Mouse (Mus musculus) liver, embryonic 14.5 days (tissue): ENCODE results near the gene Cacna1c. TPM values are rescaled to one million over a fixed set of nuclear protein-coding genes. Genes with fewer than 3 reads are reported as not detected.

ENCODE experiments used
- ATAC-seq: fragments of 200-750 bp; cut with Nextera tagmentation; 2 replicates; pipeline ENCODE4 v1.8.0; 2017; ENCODE audit warnings: moderate number of reproducible peaks, mild to moderate bottlenecking, moderate library complexity; ENCODE audit not compliant: insufficient read depth
- DNase-seq, 3 experiments: peaks; one replicate each; pipeline ENCODE4 v3.0.0-alpha.2; 2012 to 2013; ENCODE audit warnings: low read depth in 3 of 3, low spot score in 3 of 3
- H3K27ac ChIP-seq: fragments of 300-500 bp; sonication (generic); 2 replicates; pipeline ENCODE4 v1.5.1; 2014; ENCODE audit warnings: moderate library complexity, mild to moderate bottlenecking, control low read depth, inconsistent platforms
- H3K27me3 ChIP-seq: fragments of 300-500 bp; sonication (generic); 2 replicates; pipeline ENCODE4 v1.6.1; 2014; ENCODE audit warnings: mild to moderate bottlenecking, low read length, moderate library complexity; ENCODE audit not compliant: control insufficient read depth, insufficient read depth
- H3K36me3 ChIP-seq: fragments of 300-500 bp; sonication (generic); replicated peaks from 2 replicates; pipeline ENCODE4 v1.6.1; 2014; ENCODE audit warnings: low read depth; ENCODE audit not compliant: control insufficient read depth, insufficient read depth
- H3K4me1 ChIP-seq, 2 experiments: fragments of 200-500 bp in 1 of 2; fragments of 300-500 bp in 1 of 2; sonication (generic) in 1 of 2; replicated peaks; 2 replicates each; pipeline ENCODE4 v1.6.1; 2012 to 2014; ENCODE audit warnings: antibody characterized with exemption in 1 of 2, inconsistent platforms in 1 of 2, low read length in 1 of 2; ENCODE audit not compliant: control insufficient read depth in 2 of 2, insufficient read depth in 2 of 2
- H3K4me2 ChIP-seq: fragments of 300-500 bp; sonication (generic); 2 replicates; pipeline ENCODE4 v1.6.1; 2014; ENCODE audit warnings: low read depth, mild to moderate bottlenecking, control low read depth, moderate library complexity
- H3K4me3 ChIP-seq, 2 experiments: fragments of 200-500 bp in 1 of 2; fragments of 300-500 bp in 1 of 2; sonication (generic) in 1 of 2; 2 replicates each; pipeline ENCODE4 v1.5.1; 2012 to 2014; ENCODE audit warnings: low read depth in 2 of 2, low read length in 2 of 2, mild to moderate bottlenecking in 2 of 2, control low read depth in 1 of 2, inconsistent platforms in 1 of 2, moderate library complexity in 1 of 2; ENCODE audit not compliant: insufficient read depth in 1 of 2
- H3K9ac ChIP-seq: fragments of 300-500 bp; sonication (generic); replicated peaks from 2 replicates; pipeline ENCODE4 v1.6.1; 2014; ENCODE audit warnings: mild to moderate bottlenecking, control low read depth, moderate library complexity
- H3K9me3 ChIP-seq: fragments of 300-500 bp; sonication (generic); 2 replicates; pipeline ENCODE4 v1.6.1; 2016; ENCODE audit warnings: low read length, mixed read lengths; ENCODE audit not compliant: control insufficient read depth
- CTCF ChIP-seq: IDR thresholded peaks from 2 replicates; pipeline ENCODE4 v1.5.1; 2016; ENCODE audit warnings: antibody characterized with exemption, low read depth, control low read depth
- EP300 ChIP-seq: IDR thresholded peaks from 2 replicates; pipeline ENCODE4 v1.6.1; 2016; ENCODE audit warnings: antibody characterized with exemption, low read depth
- WGBS: fragments of 180-500 bp; shearing (Covaris S2); extraction: QIAGEN DNeasy Blood & Tissue Kit; methylation state at CpG from one replicate; pipeline ENCODE4 v1.1.7; 2014; ENCODE audit not compliant: insufficient replicate concordance; 5-methylcytosine and 5-hydroxymethylcytosine counted together
- polyA plus RNA-seq, 2 experiments: library from polyadenylated mRNA; depleted of rRNA in 1 of 2; stranded (reverse) in 1 of 2; unstranded in 1 of 2; fragments of >200 nt; fragmentation: Nextera tagmentation in 1 of 2; extraction: Ambion mirVana in 1 of 2; gene quantifications; 2 replicates each; pipeline versions ENCODE4 v1.2.1 to v1.2.3; 2012 to 2014

Cacna1c gene
- polyA plus RNA-seq, 2 experiments: 0.20 to 0.32 TPM

- ATAC-seq (no peak), DNase-seq (no peak)
- H3K9me3 ChIP-seq: no peaks in the 10 kb centered on the region
- TF ChIP-seq CTCF (no peak), EP300 (no peak)
- H3K36me3 ChIP-seq: no peaks in the 10 kb centered on the region
- no peak overlapping the region for H3K9ac ChIP-seq
- no peak overlapping the region for H3K4me2 ChIP-seq
- peaks cover 16% of the 10 kb centered on the region in 2 experiments for H3K4me1 ChIP-seq
- WGBS: 70% methylated on average over 9 of the region's 9 CpGs
- H3K27ac ChIP-seq: no peak overlapping the region
- no peaks in the 10 kb centered on the region for H3K27me3 ChIP-seq
- no peak overlapping the region for H3K4me3 ChIP-seq
Measured at GRCm38 (mm10) chr6:118994272-118995061, 201.8 kb downstream of the Cacna1c start.

GRCm38 (mm10) chr6:118992391-118992790 is 203.8 kb downstream of the Cacna1c start:
- H3K4me1 ChIP-seq: peaks cover 7 to 11% of the 10 kb centered on the region in 2 experiments
- TF ChIP-seq EP300: no peak
- TF ChIP-seq CTCF: no peak
- ATAC-seq (no peak), DNase-seq (no peak)
- H3K36me3 ChIP-seq: no peaks in the 10 kb centered on the region
- H3K9me3 ChIP-seq: no peaks in the 10 kb centered on the region
- H3K4me3 ChIP-seq: no peak overlapping the region
- H3K27ac ChIP-seq: no peak overlapping the region
- no peaks in the 10 kb centered on the region for H3K27me3 ChIP-seq
- H3K4me2 ChIP-seq: no peak overlapping the region
- no peak overlapping the region for H3K9ac ChIP-seq
- WGBS: 66% methylated on average over 6 of the region's 6 CpGs

GRCm38 (mm10) chr6:118989999-118990776 is 206.0 kb downstream of the Cacna1c start:
- Histone ChIP-seq H3K27ac (no peak overlapping the region), H3K27me3 (no peaks in the 10 kb centered on the region), H3K36me3 (no peaks in the 10 kb centered on the region), H3K4me1 (no peaks in the 10 kb centered on the region), H3K4me2 (no peak overlapping the region; the same call in 1 of the 2 replicates), H3K9me3 (no peaks in the 10 kb centered on the region), H3K4me3 (no peak overlapping the region), H3K9ac (no peak overlapping the region)
- DNase-seq: no peak
- no peak for TF ChIP-seq EP300
- TF ChIP-seq CTCF: no peak
- WGBS: 66% methylated on average over 9 of the region's 9 CpGs
- no peak for ATAC-seq

- Histone ChIP-seq H3K27me3 (no peaks in the 10 kb centered on the region), H3K9me3 (no peaks in the 10 kb centered on the region), H3K4me2 (no peak overlapping the region), H3K4me3 (no peak overlapping the region), H3K36me3 (no peaks in the 10 kb centered on the region), H3K4me1 (no peaks in the 10 kb centered on the region), H3K27ac (no peak overlapping the region), H3K9ac (no peak overlapping the region)
- no peak for DNase-seq
- 47% methylated on average over 11 of the region's 11 CpGs for WGBS
- ATAC-seq: no peak
- TF ChIP-seq EP300: no peak
- TF ChIP-seq CTCF: no peak
Measured at GRCm38 (mm10) chr6:118984181-118984901, 211.9 kb downstream of the Cacna1c start.

GRCm38 (mm10) chr6:118983471-118984040 is 212.7 kb downstream of the Cacna1c start:
- H3K4me2 ChIP-seq: no peak overlapping the region
- TF ChIP-seq CTCF (no peak), EP300 (no peak)
- ATAC-seq (no peak), DNase-seq (no peak)
- H3K9me3 ChIP-seq: no peaks in the 10 kb centered on the region
- H3K9ac ChIP-seq: no peak overlapping the region
- no peaks in the 10 kb centered on the region for H3K4me1 ChIP-seq
- no peaks in the 10 kb centered on the region for H3K36me3 ChIP-seq
- 63% methylated on average over 8 of the region's 8 CpGs for WGBS
- H3K4me3 ChIP-seq: no peak overlapping the region
- H3K27ac ChIP-seq: no peak overlapping the region
- no peaks in the 10 kb centered on the region for H3K27me3 ChIP-seq
